Mouse (Mus musculus): ENCODE data around the gene Gclm. TPM values are rescaled to one million over a fixed set of nuclear protein-coding genes. Genes with fewer than 3 reads are reported as not detected.

The Gclm gene
- polyA plus RNA-seq (2021; fragmentation: Nextera tagmentation): 31.7 and 125 TPM in 2 replicates
- long read RNA-seq, experiment 1, full-length matches to known transcripts: 97 of 121 reads
- long read RNA-seq, experiment 1, partial matches to known transcripts: 3 of 121 reads
- long read RNA-seq, experiment 1, other reads (novel, unspliced or antisense): 21 of 121 reads
- long read RNA-seq, experiment 2, full-length matches to known transcripts: 6 of 26 reads
- long read RNA-seq, experiment 2, partial matches to known transcripts: 4 of 26 reads
- long read RNA-seq, experiment 2, other reads (novel, unspliced or antisense): 16 of 26 reads

DNA sequence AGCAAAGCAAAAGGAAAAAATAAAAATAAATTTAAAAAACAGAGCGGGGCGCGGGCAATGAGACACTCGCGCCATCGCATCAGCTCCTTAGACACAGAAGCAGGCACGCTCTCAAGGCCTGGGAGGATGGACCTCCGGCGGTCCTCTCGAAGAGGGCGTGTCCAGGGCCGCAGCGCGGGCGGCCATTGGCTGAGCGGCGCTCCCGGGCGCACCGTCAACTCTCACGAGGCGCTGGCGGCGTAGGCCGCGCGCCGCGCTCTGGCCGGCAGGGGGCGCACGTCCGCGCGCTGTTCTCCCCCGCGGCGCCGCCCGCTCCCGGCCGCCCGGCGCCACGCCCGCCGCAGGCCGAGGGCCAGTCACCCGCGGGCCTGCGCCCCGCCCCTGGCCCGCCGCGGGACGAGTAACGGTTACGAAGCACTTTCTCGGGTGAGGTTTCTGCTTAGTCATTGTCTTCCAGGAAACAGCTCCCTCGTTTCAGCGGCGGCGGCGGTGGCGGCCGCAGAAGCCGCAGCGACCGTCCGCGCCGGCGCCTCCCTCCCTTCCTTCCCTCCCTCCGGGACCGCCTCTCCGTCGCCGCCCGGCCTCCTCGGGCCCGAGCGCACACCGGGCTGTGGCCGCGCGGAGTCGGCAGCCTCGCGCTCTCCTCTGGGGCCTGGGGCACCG is at the start of gene Gclm:
Gene Gclm (plus strand): TSS at position 343 of the 663 bp plus-strand sequence.

GRCm38 (mm10) chr3:122274241-122275024 is 29.1 kb downstream of the Gclm start, which contains the start of gene Dnttip2:
Gene Dnttip2 (plus strand): TSS chr3:122274388.

DNA sequence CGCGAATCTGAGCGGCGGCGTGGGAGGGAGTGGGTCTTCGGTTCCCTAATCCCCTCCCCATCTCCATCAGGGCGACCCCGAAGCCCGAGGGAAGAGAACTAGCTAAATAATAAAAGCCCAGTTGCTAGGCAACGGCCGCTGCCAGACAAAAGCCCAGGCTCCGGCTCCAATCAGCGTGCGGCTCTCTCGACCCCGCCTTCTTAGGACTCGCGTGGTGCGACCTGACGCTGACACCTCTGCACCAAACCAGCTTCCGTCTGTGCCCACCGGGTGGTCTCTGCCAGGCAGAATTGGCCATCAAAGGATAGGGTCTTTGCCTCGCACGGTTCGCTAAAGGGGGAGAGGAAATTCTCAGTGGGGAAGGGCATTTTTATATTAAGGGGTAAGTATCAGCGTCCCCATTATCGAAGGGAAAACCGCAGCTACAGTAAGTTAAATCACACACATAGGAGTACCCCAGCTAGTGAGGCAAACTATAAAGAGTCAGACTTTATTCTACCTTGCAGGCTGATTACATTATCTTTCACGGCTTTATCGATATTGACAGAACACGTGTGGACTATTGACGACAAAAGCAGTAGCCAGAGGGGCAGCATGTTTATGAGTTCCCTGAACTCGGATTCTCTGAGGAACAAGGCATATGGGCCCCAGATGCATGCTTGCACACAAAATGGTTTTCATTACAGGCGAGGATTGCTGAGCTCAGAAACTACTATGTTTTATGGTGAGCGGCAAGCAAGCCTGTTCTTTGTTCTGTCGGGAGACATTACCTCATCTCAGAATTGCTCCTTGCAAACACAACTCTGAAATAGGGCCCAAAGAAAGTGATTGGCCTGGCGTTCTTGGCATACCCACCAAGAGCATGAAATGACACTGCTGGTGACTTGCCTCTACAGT is 48.8 kb downstream of the Gclm start, which contains the start of gene Bcar3:
Gene Bcar3 (plus strand): TSS at position 183 of the 897 bp plus-strand sequence.

Other genes with a start within 250 kb of the Gclm start
- gene Abca4, start 201.1 kb upstream of the Gclm start, polyA plus RNA-seq (2021; fragmentation: Nextera tagmentation): 0.14 and 0.54 TPM in 2 replicates
- gene Dnttip2, start 28.8 kb downstream of the Gclm start, polyA plus RNA-seq (2021; fragmentation: Nextera tagmentation): 23.8 and 32.6 TPM in 2 replicates
- 8.1 and 8.6 TPM in 2 replicates for gene Bcar3, start 48.6 kb downstream of the Gclm start, polyA plus RNA-seq (2021; fragmentation: Nextera tagmentation)